Mouse (Mus musculus) kidney, adult 2 months (tissue): Measurements from ENCODE around the gene Slc6a9.

Experiments used
- CTCF ChIP-seq: fragments of 200-500 bp; conservative IDR thresholded peaks from 2 replicates; pipeline ENCODE4 v1.5.1; 2011; ENCODE audit warnings: low read depth, mild to moderate bottlenecking, control low read depth, low read length, moderate library complexity, mixed read lengths; ENCODE audit not compliant: insufficient read depth, insufficient read length
- POLR2A ChIP-seq: fragments of 200-500 bp; IDR thresholded peaks from one replicate; pipeline ENCODE4 v1.6.1; 2011; ENCODE audit warnings: low read depth, low read length, control low read depth

DNA sequence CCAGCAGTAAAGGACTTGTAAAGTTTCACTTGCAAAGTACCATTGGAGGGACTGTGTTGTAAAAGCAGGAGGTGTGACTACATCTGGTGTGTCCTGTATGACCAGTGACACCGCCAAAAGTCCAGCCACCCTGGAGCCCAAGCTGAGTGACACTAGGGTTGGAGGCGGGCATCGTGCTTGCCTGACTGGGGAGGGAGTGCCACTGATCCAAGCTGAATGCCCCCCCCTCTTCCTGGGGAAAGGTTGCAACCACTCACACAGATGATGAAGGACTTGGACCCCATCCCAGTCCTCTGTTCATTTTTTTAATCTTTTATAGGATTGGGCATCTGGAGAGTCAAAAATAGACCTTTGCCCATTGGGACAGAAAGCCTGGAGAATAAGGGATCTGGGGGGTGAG is 7.3 kb downstream of the Slc6a9 start:
- TF ChIP-seq CTCF (no peak), POLR2A (no peak)
